Mouse (Mus musculus) urinary bladder, postnatal 14 days (tissue): ENCODE data around the gene Slc22a15.
A peak's percentile ranks its signal among the peaks of the same experiment; 100 is the strongest.

Source experiments
- DNase-seq: peaks from one replicate; pipeline ENCODE4 v3.0.0; 2021; ENCODE audit warnings: low spot score

Gene Slc22a15

DNA sequence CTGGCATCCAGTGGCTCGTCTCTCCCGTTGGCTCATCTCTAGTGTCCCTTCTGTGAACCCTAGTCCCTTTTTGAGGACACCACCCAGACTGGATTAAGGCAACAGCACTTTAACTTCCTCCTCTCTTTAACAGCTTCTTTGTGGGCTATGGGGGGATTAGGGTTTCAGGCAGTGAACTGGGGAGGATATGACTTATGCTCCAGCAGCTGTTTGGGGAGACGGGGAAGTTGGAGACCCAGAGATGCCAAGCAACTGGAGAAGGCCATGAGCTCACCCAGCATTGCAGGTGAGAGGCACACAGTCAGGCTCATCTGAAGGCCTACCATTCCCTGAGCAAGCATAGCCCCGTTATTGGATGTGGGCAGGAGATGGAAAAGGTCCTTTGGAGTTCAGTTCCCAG is 112.3 kb downstream of the Slc22a15 start:
- DNase-seq = no peak

DNA sequence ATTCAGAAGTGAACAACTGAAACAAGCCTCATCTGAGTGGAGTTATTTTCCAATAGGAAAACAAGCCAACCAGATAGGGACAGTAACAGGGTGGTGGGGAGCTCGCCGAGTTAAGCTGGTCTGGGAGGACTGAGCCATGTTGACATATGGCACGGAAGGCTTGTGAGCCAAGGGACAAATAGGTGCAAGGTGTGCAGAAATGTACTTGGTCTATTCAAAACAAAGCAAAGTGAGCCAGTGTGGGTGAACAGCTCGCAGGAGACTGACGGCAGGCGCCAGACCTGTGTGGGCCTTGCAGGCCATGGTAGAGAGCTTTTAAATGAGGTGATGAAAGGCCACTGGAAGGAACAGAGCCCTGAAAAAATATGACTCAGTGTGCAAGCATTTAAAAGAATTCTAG is 116.6 kb downstream of the Slc22a15 start:
- no peak for DNase-seq

DNA sequence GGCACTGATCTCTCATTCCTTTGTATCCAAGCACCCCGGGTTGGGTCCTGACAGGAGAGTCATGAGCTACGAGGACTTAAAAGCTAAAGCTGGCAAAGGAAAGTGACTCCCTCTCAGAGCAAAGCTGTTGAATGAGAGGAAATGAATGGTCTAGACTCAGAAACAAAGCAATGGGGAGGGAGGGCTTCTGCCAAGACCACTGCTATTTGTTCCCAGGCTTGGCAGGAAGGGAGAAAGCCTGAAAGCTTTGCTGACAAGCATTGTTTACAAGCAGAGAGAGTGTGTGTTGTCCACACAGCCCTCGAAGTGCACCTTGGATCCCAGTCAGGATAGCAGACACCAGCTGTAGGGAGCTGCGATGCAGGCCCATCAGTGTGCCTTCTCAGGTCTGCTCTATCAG is 117.3 kb downstream of the Slc22a15 start:
- no peak for DNase-seq

DNA sequence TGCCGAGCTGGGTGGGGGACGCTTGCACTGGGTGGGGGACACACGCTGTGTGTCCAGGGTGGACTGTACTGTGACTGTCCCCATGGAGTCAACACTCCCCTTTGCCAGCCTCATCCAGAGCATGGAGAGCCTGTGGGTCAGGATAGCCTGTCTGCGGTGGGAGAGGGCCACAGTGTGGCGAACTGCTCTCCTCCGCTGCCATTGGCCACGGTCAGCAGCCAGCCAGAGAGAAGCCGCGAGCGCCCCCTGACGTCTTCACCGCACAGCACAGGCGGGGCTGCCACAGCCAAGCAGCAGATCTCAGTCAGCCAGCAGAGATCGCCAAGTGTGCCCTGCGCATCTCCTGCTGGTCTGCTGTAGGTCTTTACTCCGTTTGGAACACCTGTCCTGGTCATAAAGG is 118.1 kb downstream of the Slc22a15 start:
- DNase-seq = peak; percentile 89
